Mouse (Mus musculus) intestine, embryonic 15.5 days (tissue): ENCODE results near the gene Klc4. TPM values are rescaled to one million over a fixed set of nuclear protein-coding genes. Genes with fewer than 3 reads are reported as not detected.

Source experiments
- ATAC-seq: fragments of 200-750 bp; cut with Nextera tagmentation; 2 replicates; pipeline ENCODE4 v1.8.0; 2017; ENCODE audit warnings: moderate TSS enrichment, moderate library complexity
- H3K27ac ChIP-seq: fragments of 300-500 bp; sonication (generic); 2 replicates; pipeline ENCODE4 v1.5.1; 2015; ENCODE audit warnings: mild to moderate bottlenecking, inconsistent platforms
- H3K27me3 ChIP-seq: fragments of 300-500 bp; sonication (generic); replicated peaks from 2 replicates; pipeline ENCODE4 v1.6.1; 2015; ENCODE audit warnings: inconsistent platforms
- H3K36me3 ChIP-seq: fragments of 300-500 bp; sonication (generic); 2 replicates; pipeline ENCODE4 v1.6.1; 2015; ENCODE audit warnings: inconsistent platforms
- H3K4me1 ChIP-seq: fragments of 300-500 bp; sonication (generic); replicated peaks from 2 replicates; pipeline ENCODE4 v1.6.1; 2015; ENCODE audit warnings: inconsistent platforms
- H3K4me2 ChIP-seq: fragments of 300-500 bp; sonication (generic); replicated peaks from 2 replicates; pipeline ENCODE4 v1.6.1; 2015; ENCODE audit warnings: mild to moderate bottlenecking, inconsistent platforms
- H3K4me3 ChIP-seq: fragments of 300-500 bp; sonication (generic); replicated peaks from 2 replicates; pipeline ENCODE4 v1.5.1; 2015; ENCODE audit warnings: inconsistent platforms
- H3K9ac ChIP-seq: fragments of 300-500 bp; sonication (generic); 2 replicates; pipeline ENCODE4 v1.6.1; 2015; ENCODE audit warnings: inconsistent platforms
- H3K9me3 ChIP-seq: fragments of 300-500 bp; sonication (generic); 2 replicates; pipeline ENCODE4 v1.6.1; 2016; ENCODE audit warnings: inconsistent platforms
- WGBS: fragments of 180-500 bp; shearing (Covaris S2); methylation state at CpG from one replicate; pipeline ENCODE4 v1.1.7; 2015; 5-methylcytosine and 5-hydroxymethylcytosine counted together
- polyA plus RNA-seq: library from polyadenylated mRNA; unstranded; fragments of >200 nt; fragmentation: Nextera tagmentation; extraction: Ambion mirVana; gene quantifications from 2 replicates; pipeline ENCODE4 v1.2.1, GENCODE M21; 2015

The Klc4 gene
- polyA plus RNA-seq, 1 experiment from 2014 or later: 64.6 TPM

DNA sequence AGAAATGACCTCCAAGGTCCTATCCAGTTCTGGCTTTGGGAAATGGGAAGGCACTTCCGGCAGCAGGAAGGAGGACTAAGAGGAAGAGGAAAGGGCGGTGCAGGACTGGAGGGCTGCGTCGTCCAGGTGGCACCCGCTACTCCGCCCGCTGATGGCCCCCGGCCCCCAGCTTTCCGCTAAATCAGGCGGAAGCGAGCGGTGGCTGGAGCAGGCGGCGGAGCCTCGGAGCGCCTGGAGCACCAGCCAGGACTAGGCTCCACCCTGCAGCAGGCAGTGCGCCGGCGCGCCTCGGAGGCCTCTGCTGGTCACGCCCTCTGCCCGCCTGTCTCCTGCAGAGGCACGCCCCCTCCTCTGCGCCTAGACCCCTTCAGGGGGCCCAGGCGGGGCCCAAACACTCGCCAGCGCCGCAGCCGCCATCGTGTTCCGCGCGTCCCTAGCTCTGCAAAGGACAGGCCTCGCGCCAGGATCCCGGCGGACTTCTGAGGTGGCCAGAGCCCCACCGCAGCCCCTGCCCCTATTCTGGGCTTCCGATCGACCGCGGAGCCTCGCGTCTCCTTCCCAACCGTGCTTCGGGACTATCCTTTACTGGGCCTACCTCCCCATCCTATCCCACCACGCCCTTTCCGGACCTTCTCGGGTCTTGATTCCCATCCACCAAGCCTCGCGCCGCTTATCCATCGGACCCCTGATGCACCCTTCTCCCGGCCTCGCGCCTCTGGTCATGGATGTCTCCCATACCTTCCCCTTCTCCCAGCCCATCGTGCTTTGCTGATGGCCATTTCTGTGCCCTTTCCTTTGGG is 4.6 kb upstream of the Klc4 start, which contains the start of gene Cul7:
Cul7 (plus strand) TSS at position 106 of the 800 bp plus-strand sequence.
- Histone ChIP-seq H3K27ac (peak within 1 kb of the TSS; percentile 97), H3K27me3 (no peaks in the 10 kb centered on the region), H3K4me1 (peaks cover 33% of the 10 kb centered on the region), H3K9me3 (no peaks in the 10 kb centered on the region), H3K36me3 (peaks cover 29% of the 10 kb centered on the region), H3K4me2 (peak within 1 kb of the TSS; percentile 74), H3K4me3 (peak within 1 kb of the TSS; percentile 76), H3K9ac (peak within 1 kb of the TSS; percentile 92)
- 1% methylated on average over 56 of the region's 58 CpGs for WGBS
- ATAC-seq: peak; percentile 94

DNA sequence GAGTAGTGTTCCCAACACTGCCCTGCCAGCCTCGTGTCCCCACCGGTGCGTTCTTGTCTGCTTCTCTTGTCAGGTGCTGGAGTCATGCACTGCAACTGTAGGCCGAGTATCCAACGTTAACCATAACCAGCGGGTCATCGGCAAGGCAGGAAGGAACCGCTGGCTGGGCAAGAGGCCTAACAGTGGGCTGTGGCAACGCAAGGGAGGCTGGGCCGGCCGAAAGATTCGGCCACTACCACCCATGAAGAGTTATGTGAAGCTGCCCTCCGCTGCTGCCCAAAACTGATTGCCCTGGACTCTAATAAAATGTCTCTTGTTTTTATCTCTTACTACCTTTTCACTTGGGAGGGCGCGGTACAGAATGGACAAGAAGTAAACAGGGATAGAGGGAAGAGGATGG is 4.0 kb upstream of the Klc4 start:
- Histone ChIP-seq H3K4me1 (peaks cover 38% of the 10 kb centered on the region), H3K4me2 (peak overlapping the region; percentile 74), H3K36me3 (peaks cover 27% of the 10 kb centered on the region), H3K27me3 (no peaks in the 10 kb centered on the region), H3K27ac (peak overlapping the region; percentile 97), H3K9ac (peak overlapping the region; percentile 92), H3K9me3 (no peaks in the 10 kb centered on the region), H3K4me3 (peak overlapping the region; percentile 76)
- ATAC-seq: no peak
- WGBS: 30% methylated on average over 15 of the region's 15 CpGs

DNA sequence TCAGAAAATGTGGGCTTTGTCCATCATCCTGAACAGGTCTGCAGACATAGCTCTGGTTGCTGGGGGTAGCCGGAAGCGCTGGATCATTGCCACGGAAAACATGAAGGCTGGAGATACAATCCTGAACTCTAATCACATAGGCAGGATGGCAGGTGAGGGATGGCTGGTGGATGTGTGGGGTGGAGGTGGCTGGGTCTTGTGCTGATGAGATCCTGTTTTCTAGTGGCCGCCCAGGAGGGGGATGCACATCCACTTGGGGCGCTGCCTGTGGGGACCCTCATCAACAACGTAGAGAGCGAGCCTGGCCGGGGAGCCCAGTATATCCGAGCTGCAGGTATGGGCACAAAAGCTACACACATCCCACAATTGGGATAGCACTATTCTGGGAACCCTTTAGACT is 2.6 kb upstream of the Klc4 start:
- no peak overlapping the region for H3K27ac ChIP-seq
- peaks cover 43% of the 10 kb centered on the region for H3K4me1 ChIP-seq
- no peak for ATAC-seq
- no peak overlapping the region for H3K4me2 ChIP-seq
- no peak overlapping the region for H3K4me3 ChIP-seq
- H3K27me3 ChIP-seq: no peaks in the 10 kb centered on the region
- WGBS: 93% methylated on average over 9 of the region's 9 CpGs
- H3K9me3 ChIP-seq: no peaks in the 10 kb centered on the region
- H3K9ac ChIP-seq: no peak overlapping the region
- peaks cover 17% of the 10 kb centered on the region; the same call in 1 of the 2 replicates for H3K36me3 ChIP-seq

DNA sequence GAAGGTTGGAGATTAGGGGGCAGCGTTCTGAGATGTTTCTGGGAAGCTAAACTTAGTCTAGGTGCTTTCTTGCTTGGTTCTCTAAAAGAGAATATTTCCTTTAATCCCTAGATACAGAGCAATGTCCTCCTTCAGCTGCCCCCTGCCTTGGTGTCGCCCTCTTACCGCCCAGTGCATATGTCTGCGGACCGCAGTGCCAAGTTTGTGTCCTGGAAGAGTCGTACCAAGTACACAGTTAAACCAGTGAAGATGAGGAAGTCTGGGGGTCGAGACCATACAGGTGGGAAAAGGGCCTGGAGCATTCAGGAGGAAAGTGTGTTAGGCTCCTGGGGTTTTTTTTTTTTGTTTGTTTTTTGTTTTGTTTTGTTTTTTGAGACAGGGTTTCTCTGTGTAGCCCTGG is 1.5 kb upstream of the Klc4 start:
- H3K4me3 ChIP-seq: 0 out of 2 replicates have a peak overlapping the region, but pooled peaks have one; percentile 85
- H3K4me1 ChIP-seq: peaks cover 37% of the 10 kb centered on the region
- H3K4me2 ChIP-seq: peak overlapping the region; percentile 73; the same call in 1 of the 2 replicates
- no peaks in the 10 kb centered on the region for H3K9me3 ChIP-seq
- H3K27me3 ChIP-seq: no peaks in the 10 kb centered on the region
- H3K27ac ChIP-seq: no peak overlapping the region
- no peak for ATAC-seq
- no peak overlapping the region for H3K9ac ChIP-seq
- peaks cover 6% of the 10 kb centered on the region; the same call in 1 of the 2 replicates for H3K36me3 ChIP-seq
- WGBS: 91% methylated on average over 7 of the region's 7 CpGs

DNA sequence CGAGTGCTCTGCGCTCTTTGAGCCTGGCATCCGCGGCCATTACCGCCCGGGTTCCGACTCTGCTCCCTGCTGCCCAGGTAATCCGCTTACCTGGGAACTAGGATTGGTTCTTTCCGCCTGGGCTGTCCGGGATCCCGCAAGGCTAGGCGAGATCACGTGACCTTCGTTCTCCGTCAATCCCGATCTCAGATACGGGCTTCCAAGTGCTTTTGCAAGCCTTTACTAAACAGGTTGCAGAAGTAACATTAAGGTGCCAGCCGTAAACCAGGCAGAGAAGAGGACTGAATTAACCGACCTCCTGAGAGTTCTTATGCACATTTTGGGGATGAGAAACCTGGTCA is 470 bp upstream of the Klc4 start:
- peak overlapping the region; percentile 73 for H3K4me2 ChIP-seq
- under 1% methylated on average over 19 of the region's 19 CpGs for WGBS
- H3K9me3 ChIP-seq: no peaks in the 10 kb centered on the region
- peak; percentile 26 for ATAC-seq
- H3K27ac ChIP-seq: peak overlapping the region; percentile 89
- H3K9ac ChIP-seq: peak overlapping the region; percentile 92
- H3K36me3 ChIP-seq: peaks cover 11% of the 10 kb centered on the region; the same call in 1 of the 2 replicates
- H3K4me3 ChIP-seq: peak overlapping the region; percentile 85
- no peaks in the 10 kb centered on the region for H3K27me3 ChIP-seq
- H3K4me1 ChIP-seq: peaks cover 27% of the 10 kb centered on the region

DNA sequence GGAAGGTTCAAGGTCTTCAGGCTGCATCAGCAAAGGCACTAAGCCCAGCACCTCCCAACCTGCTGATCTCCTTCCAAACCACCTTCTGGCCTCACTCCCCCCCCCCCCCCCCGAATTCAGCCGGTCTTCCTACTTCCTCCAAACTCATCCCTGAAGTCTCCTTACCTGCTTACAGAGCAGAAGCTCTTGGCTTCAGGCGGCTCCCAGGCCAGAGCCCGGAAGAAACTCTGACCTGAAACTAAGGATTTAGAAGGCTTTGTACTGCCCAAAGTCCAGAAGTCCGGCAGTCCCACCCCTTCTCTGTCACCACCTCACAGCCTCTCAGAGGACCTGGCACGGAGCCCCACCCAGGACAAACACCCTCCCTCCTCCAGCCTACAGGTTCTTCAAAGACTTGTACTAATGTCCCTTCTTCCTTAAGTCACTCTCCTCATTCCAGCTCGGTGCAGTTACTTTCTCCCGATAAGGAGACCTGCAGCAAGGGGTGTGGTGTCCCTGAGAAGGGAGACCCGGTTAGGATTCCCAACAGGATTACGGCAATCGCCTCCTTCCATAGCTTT is 826 bp downstream of the Klc4 start:
- peak overlapping the region; percentile 85 for H3K4me3 ChIP-seq
- H3K9ac ChIP-seq: peak overlapping the region; percentile 55
- peaks cover 22% of the 10 kb centered on the region; the same call in 1 of the 2 replicates for H3K36me3 ChIP-seq
- peaks cover 21% of the 10 kb centered on the region for H3K4me1 ChIP-seq
- H3K4me2 ChIP-seq: peak overlapping the region; percentile 75
- 9% methylated on average over 11 of the region's 11 CpGs for WGBS
- H3K9me3 ChIP-seq: no peaks in the 10 kb centered on the region
- no peaks in the 10 kb centered on the region for H3K27me3 ChIP-seq
- peak overlapping the region; percentile 84 for H3K27ac ChIP-seq
- peak; percentile 82 for ATAC-seq

DNA sequence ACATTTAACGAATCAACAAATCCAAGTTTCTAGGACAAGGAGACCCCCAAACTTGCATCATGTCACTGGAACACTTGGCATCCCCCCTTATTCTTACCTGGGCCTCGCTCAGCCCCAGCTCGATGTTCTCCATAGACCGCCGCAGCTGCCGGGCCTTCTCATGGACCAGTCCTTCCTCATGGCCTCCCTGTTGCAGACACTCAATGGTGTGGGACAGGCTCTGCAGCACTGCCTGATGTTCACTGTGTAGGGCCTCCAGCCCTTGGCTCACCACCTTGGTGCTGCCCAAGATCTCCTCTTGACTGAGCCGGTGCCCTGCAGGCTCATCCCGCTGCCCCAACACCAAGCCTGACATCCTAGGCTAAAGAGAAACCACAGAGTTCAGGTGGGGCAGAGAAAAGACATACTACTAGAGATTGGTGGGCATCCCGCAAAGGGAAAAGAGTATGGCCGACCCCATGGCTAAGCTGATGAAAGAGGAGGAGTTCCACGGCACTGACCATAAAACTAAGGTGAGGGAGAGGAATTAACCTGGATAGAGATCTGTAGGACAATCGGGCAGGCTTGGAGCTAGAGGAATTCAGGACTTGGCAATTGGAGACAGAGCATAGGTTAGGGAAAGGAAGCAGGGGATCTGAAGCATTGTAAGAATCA is 1.5 kb downstream of the Klc4 start:
- H3K4me3 ChIP-seq: peak overlapping the region; percentile 85
- no peak for ATAC-seq
- H3K4me2 ChIP-seq: peak overlapping the region; percentile 75
- WGBS: 75% methylated on average over 12 of the region's 12 CpGs
- peaks cover 17% of the 10 kb centered on the region for H3K4me1 ChIP-seq
- no peaks in the 10 kb centered on the region for H3K9me3 ChIP-seq
- H3K36me3 ChIP-seq: peaks cover 27% of the 10 kb centered on the region; the same call in 1 of the 2 replicates
- peak overlapping the region; percentile 55 for H3K9ac ChIP-seq
- no peaks in the 10 kb centered on the region for H3K27me3 ChIP-seq
- H3K27ac ChIP-seq: peak overlapping the region; percentile 84

DNA sequence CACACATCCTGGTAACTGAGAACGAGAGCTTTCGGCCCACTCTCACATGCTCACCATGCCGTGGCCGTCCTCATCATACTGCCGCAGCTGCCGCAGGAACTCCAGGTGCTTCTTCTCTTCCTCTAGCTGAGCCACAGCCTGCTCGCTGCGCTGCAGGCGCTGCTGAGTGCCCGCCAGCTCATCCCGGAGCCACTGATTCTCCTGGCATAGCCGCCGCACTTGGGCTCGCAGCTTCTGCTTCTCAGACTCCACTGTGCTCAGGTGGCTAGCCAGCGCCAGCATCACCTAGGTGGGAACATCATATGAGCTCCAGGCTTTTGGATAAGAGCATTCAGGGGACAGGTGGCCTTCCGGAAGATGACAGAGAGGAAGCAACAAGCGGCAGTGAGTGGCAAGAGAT is 3.8 kb downstream of the Klc4 start:
- H3K36me3 ChIP-seq: peaks cover 23% of the 10 kb centered on the region; the same call in 1 of the 2 replicates
- H3K4me1 ChIP-seq: peaks cover 15% of the 10 kb centered on the region
- H3K4me3 ChIP-seq: no peak overlapping the region
- no peak overlapping the region for H3K9ac ChIP-seq
- H3K27ac ChIP-seq: no peak overlapping the region
- H3K27me3 ChIP-seq: no peaks in the 10 kb centered on the region
- no peak overlapping the region for H3K4me2 ChIP-seq
- ATAC-seq: no peak
- WGBS: 89% methylated on average over 17 of the region's 17 CpGs
- H3K9me3 ChIP-seq: no peaks in the 10 kb centered on the region

DNA sequence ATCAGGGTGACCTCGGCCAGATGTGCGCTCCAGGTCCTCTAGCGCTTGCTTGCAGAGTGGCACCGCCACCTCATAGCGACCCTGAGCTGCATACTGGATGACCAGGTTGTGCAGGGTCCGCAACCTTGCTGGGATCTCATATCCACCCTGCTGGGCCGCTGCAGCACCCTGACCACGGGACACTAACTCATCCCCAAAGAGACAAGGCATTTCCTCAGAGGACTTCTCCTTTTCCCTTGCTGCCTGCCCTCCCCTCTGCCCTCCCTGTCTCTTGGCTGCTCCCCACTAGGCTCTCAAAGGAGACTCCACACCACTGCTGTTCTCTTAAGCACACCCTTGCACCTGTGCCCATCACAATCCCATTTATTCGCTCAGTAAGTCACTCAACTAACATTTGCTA is 5.9 kb downstream of the Klc4 start:
- no peak for ATAC-seq
- peaks cover 32% of the 10 kb centered on the region for H3K36me3 ChIP-seq
- no peaks in the 10 kb centered on the region for H3K9me3 ChIP-seq
- 79% methylated on average over 9 of the region's 9 CpGs for WGBS
- H3K4me2 ChIP-seq: no peak overlapping the region
- no peak overlapping the region for H3K4me3 ChIP-seq
- H3K9ac ChIP-seq: no peak overlapping the region
- H3K27me3 ChIP-seq: no peaks in the 10 kb centered on the region
- peaks cover 6% of the 10 kb centered on the region for H3K4me1 ChIP-seq
- no peak overlapping the region for H3K27ac ChIP-seq

DNA sequence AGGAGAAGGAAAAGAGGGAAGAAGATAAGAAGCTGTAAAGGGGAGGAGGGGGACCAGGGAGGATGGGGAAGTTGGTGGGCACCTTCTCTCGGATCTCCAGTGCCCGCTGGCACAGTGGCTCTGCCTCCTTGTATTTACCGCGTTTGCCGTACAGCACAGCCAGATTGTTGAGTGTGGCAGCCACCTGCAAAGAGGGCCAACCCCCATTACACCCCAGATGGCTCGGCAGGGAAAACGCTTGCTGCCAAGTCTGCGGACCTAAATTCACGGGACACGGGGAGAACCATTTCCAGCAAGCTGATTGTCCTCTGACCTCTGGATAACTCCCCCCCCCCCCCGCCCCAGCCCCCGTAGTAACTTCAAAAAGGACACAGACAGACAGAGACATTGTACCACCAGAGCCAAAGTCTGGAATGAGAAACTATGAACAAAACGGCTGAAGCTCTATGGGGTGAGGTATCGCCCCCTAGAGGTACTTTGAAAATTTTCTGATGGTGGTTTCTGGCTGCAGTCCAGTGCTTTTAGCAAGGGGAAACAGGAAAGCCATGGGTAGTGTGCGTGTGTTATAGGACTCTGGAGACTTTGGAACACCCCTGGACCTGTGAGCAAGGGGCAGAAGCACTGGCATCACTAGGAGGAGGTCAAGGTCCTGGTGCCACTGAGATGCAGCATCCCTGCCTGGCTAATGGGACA is 8.8 kb downstream of the Klc4 start:
- Histone ChIP-seq H3K9ac (no peak overlapping the region), H3K4me2 (0 out of 2 replicates have a peak overlapping the region, but pooled peaks have one; percentile 24), H3K4me3 (no peak overlapping the region), H3K27ac (no peak overlapping the region), H3K27me3 (no peaks in the 10 kb centered on the region), H3K4me1 (no peaks in the 10 kb centered on the region; the same call in 1 of the 2 replicates), H3K36me3 (peaks cover 34% of the 10 kb centered on the region), H3K9me3 (no peaks in the 10 kb centered on the region)
- ATAC-seq: peak; percentile 48
- 28% methylated on average over 15 of the region's 15 CpGs for WGBS

DNA sequence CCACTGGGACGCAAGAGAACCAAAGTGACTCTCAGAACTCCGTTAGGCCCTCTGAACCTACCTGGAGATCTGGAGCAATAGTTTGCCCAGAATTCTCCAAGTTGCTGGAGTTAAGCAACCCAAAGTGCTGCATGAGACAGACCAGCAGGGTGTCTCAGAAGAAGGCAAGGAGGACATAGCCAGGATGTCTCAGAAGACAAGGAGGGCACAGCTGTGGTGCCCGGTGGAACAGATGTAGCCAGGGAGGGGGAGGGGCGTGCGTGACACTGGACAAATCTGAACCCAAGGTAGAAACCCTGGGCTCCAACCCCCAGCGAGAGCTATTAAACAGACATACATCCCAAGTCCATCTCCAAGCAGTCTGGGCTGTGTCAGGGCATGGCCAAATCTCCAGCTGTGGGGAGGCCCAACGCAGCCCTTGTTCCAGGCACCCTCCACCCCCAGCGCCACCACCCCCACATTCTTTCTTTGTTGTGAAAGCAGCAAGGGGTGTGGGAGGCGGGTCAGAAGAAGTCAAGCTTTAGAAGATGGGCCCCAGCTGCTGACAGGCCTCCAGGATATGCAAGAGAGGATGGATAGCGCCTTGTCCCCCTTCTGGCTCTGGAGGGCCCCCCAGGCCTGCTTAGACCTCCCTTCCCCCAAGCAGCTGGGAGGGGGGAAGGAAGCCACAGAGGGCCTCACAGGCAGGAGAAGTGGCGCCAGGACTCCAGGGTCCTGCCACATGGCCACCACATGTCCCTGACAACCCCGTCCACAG is 16.0 kb downstream of the Klc4 start:
- no peaks in the 10 kb centered on the region for H3K9me3 ChIP-seq
- ATAC-seq: peak; percentile 81
- H3K4me3 ChIP-seq: peak overlapping the region; percentile 95
- peak overlapping the region; percentile 95 for H3K27ac ChIP-seq
- H3K4me2 ChIP-seq: peak overlapping the region; percentile 77
- peaks cover 4% of the 10 kb centered on the region for H3K36me3 ChIP-seq
- WGBS: 12% methylated on average over 12 of the region's 12 CpGs
- peak overlapping the region; percentile 34; the same call in 1 of the 2 replicates for H3K9ac ChIP-seq
- H3K27me3 ChIP-seq: no peaks in the 10 kb centered on the region
- peaks cover 31% of the 10 kb centered on the region for H3K4me1 ChIP-seq
